In genomic region chr6:118137148-118137547, GRCm38 (mm10) we compare ENCODE assay signal across 19 mouse cellular contexts. TPM values are rescaled to one million over a fixed set of nuclear protein-coding genes. Genes with fewer than 3 reads are reported as not detected.
DNase-seq lines count a peak whose midpoint lies in the region; ATAC-seq and TF ChIP-seq lines count a peak whose summit lies in the region.
"Had no signal": no experiment of that assay in that cellular context is flagged by ENCODE, and none has a peak within 500 bp of the region (broad histone marks: within the 10 kb centered on the region; RNA-seq: fewer than 3 reads in every experiment).

No protein-coding gene starts in this region.

- H3K27ac ChIP-seq in liver, embryonic 13.5 days, result no peak overlapping the region
- H3K27ac ChIP-seq: embryonic facial prominence, embryonic 12.5 days; forebrain, embryonic 13.5 days; heart, embryonic 10.5 days; limb, embryonic 15.5 days; midbrain, embryonic 12.5 days had no signal

- no peaks in the 10 kb centered on the region for H3K9me3 ChIP-seq in G1E (replicated peaks)
- no peaks in the 10 kb centered on the region for H3K9me3 ChIP-seq in liver, embryonic 13.5 days (replicated peaks)
- H3K9me3 ChIP-seq: embryonic facial prominence, embryonic 12.5 days; forebrain, embryonic 13.5 days; heart, embryonic 10.5 days; limb, embryonic 15.5 days; midbrain, embryonic 12.5 days had no signal

- H3K4me1 ChIP-seq in G1E (ENCODE audit: insufficient read depth, low read depth, low read length), result peaks cover 50% of the 10 kb centered on the region
- peaks cover 26% of the 10 kb centered on the region for H3K4me1 ChIP-seq in liver, embryonic 13.5 days (replicated peaks)
- H3K4me1 ChIP-seq: embryonic facial prominence, embryonic 12.5 days; limb, embryonic 15.5 days had no signal

- TF ChIP-seq CTCF in G1E (IDR thresholded peaks at IDR 0.05; ENCODE audit: low read depth, low read length), result no peak

- peak; percentile 43 for ATAC-seq in G1E (ENCODE audit: extremely low read depth, insufficient number of reproducible peaks, low FRiP score, poor library complexity, severe bottlenecking)
- ATAC-seq in liver, embryonic 13.5 days (ENCODE audit: low read depth), result no peak
- peak; percentile 56 for ATAC-seq in megakaryocyte progenitor cell, adult 5-6 weeks (replicated peaks; ENCODE audit: poor library complexity)
- ATAC-seq in inflammation-experienced regulatory T-cells, adult 6 months, result no peak
- ATAC-seq: forebrain, embryonic 13.5 days had no signal

- DNase-seq in G1E (ENCODE audit: low spot score) (no peak), MEL-GATA-1-ER (ENCODE audit: extremely low read depth, low read depth) (peak; percentile 74)
- no peak for DNase-seq in liver, embryonic 13.5 days
- DNase-seq in cerebellum, adult 11-12 months, result no peak
- no peak for DNase-seq in cerebellum, adult 11 months
- DNase-seq: adrenal gland, postnatal 25 days; cerebellum, adult 2 months; gastrocnemius, postnatal 10 days; kidney, adult 9 months; kidney, postnatal 25 days; lung, postnatal 36 days; thymus, postnatal 25 days had no signal

- peak overlapping the region; percentile 38 for H3K4me2 ChIP-seq in liver, embryonic 13.5 days
- H3K4me2 ChIP-seq: embryonic facial prominence, embryonic 12.5 days; limb, embryonic 15.5 days; midbrain, embryonic 12.5 days had no signal

- H3K4me3 ChIP-seq in G1E (ENCODE audit: low read depth, low read length), result peak overlapping the region; percentile 25; the same call in 1 of the 2 replicates
- H3K4me3 ChIP-seq in liver, embryonic 13.5 days (replicated peaks), result peak overlapping the region; percentile 2; the same call in 1 of the 2 replicates
- H3K4me3 ChIP-seq: embryonic facial prominence, embryonic 12.5 days; forebrain, embryonic 13.5 days; heart, embryonic 10.5 days; limb, embryonic 15.5 days; midbrain, embryonic 12.5 days had no signal

- H3K27me3 ChIP-seq in G1E (ENCODE audit: insufficient read depth, low read length), result peaks cover 8% of the 10 kb centered on the region; the same call in 1 of the 2 replicates
- H3K27me3 ChIP-seq in liver, embryonic 13.5 days, result no peaks in the 10 kb centered on the region
- H3K27me3 ChIP-seq: embryonic facial prominence, embryonic 12.5 days; forebrain, embryonic 13.5 days; limb, embryonic 15.5 days had no signal

- no peak overlapping the region for H3K9ac ChIP-seq in liver, embryonic 13.5 days
- H3K9ac ChIP-seq: embryonic facial prominence, embryonic 12.5 days; forebrain, embryonic 13.5 days; limb, embryonic 15.5 days; midbrain, embryonic 12.5 days had no signal

- 20% methylated on average over 2 of the region's 2 CpGs for WGBS in liver, embryonic 13.5 days (ENCODE audit: insufficient replicate concordance)

- H3K36me3 ChIP-seq in G1E (replicated peaks), result peaks cover 10% of the 10 kb centered on the region
- no peaks in the 10 kb centered on the region for H3K36me3 ChIP-seq in liver, embryonic 13.5 days
- H3K36me3 ChIP-seq: embryonic facial prominence, embryonic 12.5 days; heart, embryonic 10.5 days; limb, embryonic 15.5 days; midbrain, embryonic 12.5 days had no signal

RNA-seq across cellular contexts. Expression of gene Csgalnact2, which starts 1.8 kb away (rescaled TPM):
- total RNA-seq in G1E (2014; fragmentation: Nextera tagmentation) (35.4 and 37.6 TPM in 2 replicates), G1E (2017) (33.5 and 38.0 TPM in 2 replicates)
- 4.5 and 5.2 TPM in 2 replicates for polyA plus RNA-seq in G1E (2012)
- polyA plus RNA-seq in liver, embryonic 13.5 days (2015; fragmentation: Nextera tagmentation; extraction: Ambion mirVana), result 7.7 and 8.6 TPM in 2 replicates
- total RNA-seq in megakaryocyte progenitor cell, adult 5-6 weeks (2015), result 173 and 181 TPM in 2 replicates
- total RNA-seq in megakaryocyte progenitor cell, adult 5-6 weeks (2017), result 226 and 242 TPM in 2 replicates
- 1 to 10 TPM; 7.1 to 8.5 (median 8.1) TPM for polyA plus RNA-seq in inflammation-experienced regulatory T-cells, adult 6 months (2017; shearing (Covaris generic))

Comparison
In these comparisons a context has a peak if more than half of its experiments do, and no peak if none do; other contexts are left out.
1. ATAC-seq: peak in G1E (single experiment) and megakaryocyte progenitor cell, adult 5-6 weeks (single experiment); none in liver, embryonic 13.5 days (single experiment) and inflammation-experienced regulatory T-cells, adult 6 months (single experiment).